Mouse (Mus musculus) erythroblast, embryonic 14.5 days (primary cell): ENCODE measurements around the gene Cdk14. TPM values are rescaled to one million over a fixed set of nuclear protein-coding genes. Genes with fewer than 3 reads are reported as not detected.

Experiments
- H3K27me3 ChIP-seq: 2 replicates; pipeline ENCODE4 v1.6.1; 2012; ENCODE audit warnings: inconsistent platforms; ENCODE audit not compliant: control insufficient read depth
- H3K36me3 ChIP-seq: 2 replicates; pipeline ENCODE4 v1.6.1; 2012; ENCODE audit warnings: mild to moderate bottlenecking, inconsistent platforms; ENCODE audit not compliant: control insufficient read depth
- H3K4me1 ChIP-seq: 2 replicates; pipeline ENCODE4 v1.6.1; 2012; ENCODE audit warnings: inconsistent platforms; ENCODE audit not compliant: control insufficient read depth
- H3K4me3 ChIP-seq: replicated peaks from 2 replicates; pipeline ENCODE3; 2012; ENCODE audit warnings: moderate library complexity, mild to moderate bottlenecking, inconsistent platforms
- H3K9me3 ChIP-seq: 2 replicates; pipeline ENCODE4 v1.6.1; 2012; ENCODE audit warnings: low read length, inconsistent platforms, mixed read lengths; ENCODE audit not compliant: control insufficient read depth
- GATA1 ChIP-seq: IDR thresholded peaks from 2 replicates; pipeline ENCODE4 v1.6.1; 2012; ENCODE audit warnings: low read length, inconsistent platforms, mixed read lengths
- TAL1 ChIP-seq: IDR thresholded peaks from 3 replicates; pipeline ENCODE4 v1.6.1; 2012; ENCODE audit warnings: low read length, inconsistent platforms, mixed read lengths
- polyA plus RNA-seq: library from polyadenylated mRNA; stranded (reverse); fragments of >175 nt; gene quantifications from 2 replicates; pipeline ENCODE4 v1.2.3, GENCODE M21; 2012

Gene Cdk14
- polyA plus RNA-seq, 1 experiment, result not detected

DNA sequence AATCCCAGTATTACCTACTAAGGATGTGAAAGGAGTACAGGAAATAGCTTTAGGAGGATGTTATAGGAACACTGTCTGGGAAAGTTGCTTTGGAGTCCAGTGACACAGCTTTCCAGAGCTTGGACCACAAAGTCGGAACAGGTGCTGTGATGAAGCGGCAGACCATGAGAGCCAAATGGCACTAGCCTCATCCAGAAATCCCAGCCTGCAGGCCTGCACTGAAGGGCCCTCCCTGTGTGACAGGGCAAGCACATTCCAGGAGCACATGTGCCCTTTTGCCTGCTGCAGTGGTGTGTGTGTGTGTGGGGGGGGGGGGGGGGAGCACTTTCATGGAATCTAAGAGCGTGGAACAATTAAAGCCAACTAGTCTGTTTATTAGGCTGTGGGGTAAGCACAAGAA is 47.8 kb downstream of the Cdk14 start:
- TF ChIP-seq TAL1 (no peak), GATA1 (no peak)
- no peak overlapping the region for H3K4me3 ChIP-seq
- H3K9me3 ChIP-seq, result no peaks in the 10 kb centered on the region
- H3K4me1 ChIP-seq, result peaks cover 2% of the 10 kb centered on the region; the same call in 1 of the 2 replicates
- H3K27me3 ChIP-seq, result no peaks in the 10 kb centered on the region
- H3K36me3 ChIP-seq, result no peaks in the 10 kb centered on the region

DNA sequence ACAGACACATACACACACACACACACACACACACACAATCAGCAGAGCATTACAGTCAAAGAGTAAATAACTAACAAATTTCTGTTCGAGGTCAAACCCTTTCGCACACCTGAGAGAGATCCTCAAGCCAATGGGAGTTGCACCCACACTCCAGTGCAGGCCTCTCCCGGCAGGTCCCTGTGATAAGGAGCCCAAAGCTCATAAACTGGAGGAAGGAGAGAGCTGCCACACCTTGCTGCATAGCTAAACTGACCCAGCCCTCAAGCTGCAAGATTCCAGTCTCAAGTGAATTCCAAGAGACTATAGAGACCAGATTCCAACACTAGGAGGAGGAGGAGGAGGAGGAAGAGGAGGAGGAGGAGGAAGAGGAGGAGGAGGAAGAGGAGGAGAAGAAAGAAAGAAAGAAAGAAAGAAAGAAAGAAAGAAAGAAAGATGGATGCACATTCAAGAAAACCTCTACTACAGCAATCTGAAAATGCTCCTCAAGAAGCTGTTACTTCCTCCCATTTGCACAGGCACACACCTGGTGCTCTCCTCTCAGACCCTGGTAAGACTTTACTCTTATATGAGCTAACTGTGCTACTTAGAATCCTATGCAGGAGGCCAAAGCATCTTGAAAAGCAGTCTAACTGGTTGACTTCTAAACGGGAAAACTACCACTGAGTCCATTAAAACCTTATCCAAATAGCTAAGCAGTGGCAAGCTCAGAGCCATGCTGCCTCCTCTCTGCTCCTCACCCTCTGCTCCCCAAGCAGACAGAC is 49.6 kb downstream of the Cdk14 start:
- Histone ChIP-seq H3K36me3 (no peaks in the 10 kb centered on the region), H3K4me3 (no peak overlapping the region), H3K9me3 (no peaks in the 10 kb centered on the region), H3K4me1 (peaks cover 2% of the 10 kb centered on the region; the same call in 1 of the 2 replicates), H3K27me3 (no peaks in the 10 kb centered on the region)
- TF ChIP-seq GATA1 (no peak), TAL1 (no peak)

DNA sequence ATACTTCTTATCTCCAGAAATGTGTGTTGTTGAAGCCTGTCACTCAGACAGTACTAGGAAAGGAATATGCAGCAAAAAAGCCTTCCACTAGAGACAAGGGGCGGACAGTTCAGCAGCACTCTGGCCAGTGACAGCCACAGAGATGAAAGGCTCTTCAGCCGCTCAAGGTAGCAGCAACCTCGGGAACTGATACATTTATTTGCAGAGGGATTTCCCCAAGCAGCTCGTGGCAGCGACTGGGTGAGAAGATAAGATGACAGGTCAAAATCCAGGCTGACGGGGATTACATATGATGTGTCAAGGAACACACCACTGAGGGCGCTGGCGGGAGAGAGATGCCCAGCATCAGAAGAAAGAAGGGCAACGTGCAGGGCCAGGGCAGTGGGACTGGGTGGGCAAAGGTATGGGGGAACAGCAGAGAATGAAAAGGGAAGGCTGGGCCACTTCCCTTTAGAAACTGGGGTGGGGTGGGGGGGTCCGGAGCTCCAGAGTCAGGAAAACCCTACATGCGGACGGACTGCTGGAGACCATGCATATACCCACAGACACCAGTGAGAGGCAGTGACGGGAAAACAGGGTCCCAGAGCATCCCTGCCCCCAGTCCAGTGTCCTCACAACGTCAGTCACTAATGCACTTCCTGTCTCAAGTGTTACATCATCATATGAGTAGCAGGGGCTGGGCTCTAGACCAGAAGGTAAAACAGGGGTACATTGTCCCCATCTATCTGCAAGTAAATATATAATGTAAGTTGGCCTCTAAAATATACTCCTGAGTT is 51.5 kb downstream of the Cdk14 start:
- no peak overlapping the region for H3K4me3 ChIP-seq
- H3K27me3 ChIP-seq, result no peaks in the 10 kb centered on the region
- H3K4me1 ChIP-seq, result no peaks in the 10 kb centered on the region
- no peaks in the 10 kb centered on the region for H3K36me3 ChIP-seq
- TF ChIP-seq GATA1, result no peak
- TF ChIP-seq TAL1, result no peak
- H3K9me3 ChIP-seq, result no peaks in the 10 kb centered on the region

DNA sequence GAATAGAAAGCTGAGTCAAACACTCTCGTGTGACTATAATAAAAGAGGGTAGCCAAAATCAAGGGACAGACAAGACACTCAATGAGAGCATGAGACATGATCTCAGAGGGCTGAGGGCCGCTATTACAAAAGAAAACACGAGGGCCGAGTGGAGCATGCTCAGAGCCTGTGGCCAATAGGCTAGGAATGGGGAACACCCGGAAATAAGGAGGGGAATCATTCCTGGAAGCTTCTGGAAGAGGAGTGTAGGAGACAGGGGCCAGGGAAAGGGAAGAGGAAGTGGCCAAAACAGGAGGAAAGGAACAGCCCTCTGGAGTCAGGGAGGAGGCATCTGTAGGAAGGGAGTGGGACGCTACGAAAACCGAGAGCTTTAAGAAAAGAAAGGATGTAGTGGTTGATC is 52.6 kb downstream of the Cdk14 start:
- Histone ChIP-seq H3K9me3 (no peaks in the 10 kb centered on the region; the same call in 1 of the 2 replicates), H3K27me3 (no peaks in the 10 kb centered on the region), H3K4me3 (no peak overlapping the region), H3K4me1 (no peaks in the 10 kb centered on the region), H3K36me3 (no peaks in the 10 kb centered on the region)
- TF ChIP-seq TAL1, result no peak

DNA sequence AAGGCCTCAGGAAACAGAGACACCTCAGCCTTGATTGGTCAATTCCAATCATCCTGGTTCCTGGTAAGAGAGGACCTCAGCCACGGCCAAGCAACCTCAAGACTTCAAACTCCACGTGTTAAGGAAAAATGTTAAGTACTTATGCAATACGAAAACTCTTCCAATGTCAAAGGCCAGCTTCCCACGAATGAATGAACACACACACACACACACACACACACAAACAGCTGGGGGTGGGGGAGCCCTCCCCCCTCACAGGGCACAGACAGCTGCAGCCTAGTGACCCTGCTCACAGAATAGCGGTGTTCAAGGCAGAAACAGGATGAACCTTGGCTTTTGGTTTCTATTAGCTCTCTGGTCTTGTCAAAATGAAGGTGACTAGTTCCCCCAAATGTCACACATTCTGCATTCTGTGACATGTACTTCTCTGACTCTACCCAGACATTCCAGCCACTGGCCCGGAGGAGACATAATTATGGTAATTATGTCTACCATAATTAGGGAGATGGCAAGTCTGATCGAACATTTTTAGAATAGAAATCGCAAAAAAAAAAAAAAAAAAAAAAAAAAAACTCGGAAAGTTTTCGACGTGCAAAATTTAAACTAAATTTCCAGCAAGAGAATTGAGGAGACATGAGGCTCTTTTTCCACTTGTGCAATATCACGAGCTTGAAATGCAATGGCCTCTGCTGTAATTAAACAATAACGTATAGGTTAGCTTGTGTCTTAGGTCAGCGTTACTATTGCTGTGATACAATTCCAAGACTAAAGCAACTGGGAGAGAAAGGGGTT is 54.6 kb downstream of the Cdk14 start:
- no peaks in the 10 kb centered on the region for H3K4me1 ChIP-seq
- H3K9me3 ChIP-seq, result no peaks in the 10 kb centered on the region; the same call in 1 of the 2 replicates
- TF ChIP-seq GATA1, result no peak
- H3K27me3 ChIP-seq, result no peaks in the 10 kb centered on the region
- H3K36me3 ChIP-seq, result no peaks in the 10 kb centered on the region
- no peak overlapping the region for H3K4me3 ChIP-seq

DNA sequence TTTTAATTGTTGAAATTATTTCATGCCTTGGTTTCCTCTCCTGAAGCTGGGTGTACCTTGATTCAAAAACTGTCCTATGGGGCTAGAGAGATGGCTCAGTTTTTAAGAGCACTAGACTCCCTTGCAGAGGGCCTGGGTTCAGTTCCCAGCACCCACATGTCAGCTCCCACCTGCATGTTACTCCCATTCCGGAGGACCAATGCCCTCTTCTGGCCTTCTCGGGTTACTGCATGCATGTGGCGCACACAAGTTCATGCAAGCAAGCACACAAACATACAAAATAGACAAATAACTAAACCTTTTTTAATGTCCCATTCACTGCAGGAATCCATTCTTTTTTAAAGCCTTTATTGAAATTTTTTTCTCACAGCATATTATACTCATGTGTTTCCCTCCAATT is 58.4 kb downstream of the Cdk14 start:
- no peak overlapping the region for H3K4me3 ChIP-seq
- H3K27me3 ChIP-seq, result no peaks in the 10 kb centered on the region
- H3K36me3 ChIP-seq, result no peaks in the 10 kb centered on the region
- H3K4me1 ChIP-seq, result no peaks in the 10 kb centered on the region
- H3K9me3 ChIP-seq, result no peaks in the 10 kb centered on the region; the same call in 1 of the 2 replicates
- no peak for TF ChIP-seq TAL1
- TF ChIP-seq GATA1, result no peak

DNA sequence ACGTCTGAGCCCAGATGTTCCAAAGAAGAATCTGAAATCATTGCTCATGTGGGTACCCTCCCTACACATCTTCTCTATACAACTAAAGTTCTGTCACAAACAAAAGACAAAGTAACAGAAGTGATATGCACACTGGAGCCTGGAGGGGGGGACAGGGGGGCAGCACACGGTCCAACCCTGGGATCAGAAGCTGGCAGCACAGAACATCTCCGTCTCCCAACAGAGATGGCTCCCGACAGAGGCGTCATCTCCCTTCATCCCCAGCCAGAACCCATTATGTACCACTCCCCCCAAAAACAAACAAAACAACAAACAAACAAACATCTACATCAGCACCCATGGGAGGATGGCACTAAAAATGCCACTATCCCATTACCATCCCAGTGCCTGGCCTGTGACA is 59.8 kb downstream of the Cdk14 start:
- Histone ChIP-seq H3K9me3 (no peaks in the 10 kb centered on the region; the same call in 1 of the 2 replicates), H3K27me3 (no peaks in the 10 kb centered on the region), H3K4me3 (no peak overlapping the region), H3K36me3 (no peaks in the 10 kb centered on the region), H3K4me1 (no peaks in the 10 kb centered on the region)
- TF ChIP-seq TAL1 (no peak), GATA1 (no peak)

DNA sequence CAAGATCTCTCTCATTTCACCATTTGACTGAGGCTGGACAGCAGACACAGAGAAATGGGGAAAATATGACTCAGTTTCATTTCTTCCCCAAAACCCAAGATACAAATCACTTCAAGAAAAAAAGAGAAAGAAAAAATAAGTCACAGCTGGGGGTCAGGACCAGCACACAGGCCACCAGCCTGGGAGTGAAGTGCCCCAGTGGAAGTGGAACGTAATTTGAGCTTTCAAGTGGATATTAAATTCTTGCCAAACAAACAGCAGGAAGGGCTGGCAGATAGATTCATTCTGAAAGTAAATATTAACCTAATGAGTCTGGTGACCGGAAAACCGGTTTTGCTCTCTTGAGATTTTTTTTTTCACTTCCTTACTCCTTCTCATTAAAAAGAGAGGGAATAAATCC is 60.2 kb downstream of the Cdk14 start:
- H3K27me3 ChIP-seq, result no peaks in the 10 kb centered on the region

DNA sequence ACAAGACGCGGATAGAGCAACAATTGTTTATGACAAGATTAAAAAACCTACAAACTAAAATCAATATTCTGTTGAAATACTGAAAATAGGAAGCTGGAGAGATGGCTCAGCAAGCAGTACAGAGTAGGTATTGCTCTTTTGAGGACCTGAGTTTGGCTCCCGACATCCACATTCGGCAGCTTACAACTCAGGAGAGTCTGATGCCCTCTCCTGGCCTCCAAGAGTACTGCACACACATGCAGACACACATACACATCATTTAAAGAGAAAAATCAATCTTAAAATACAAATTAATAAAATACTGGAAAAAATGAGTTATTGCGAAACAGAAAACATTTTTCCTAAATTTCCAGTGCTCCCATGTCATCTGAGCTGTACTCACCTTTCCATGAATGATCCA is 60.7 kb downstream of the Cdk14 start:
- H3K9me3 ChIP-seq, result no peaks in the 10 kb centered on the region; the same call in 1 of the 2 replicates
- no peaks in the 10 kb centered on the region for H3K36me3 ChIP-seq
- TF ChIP-seq GATA1, result no peak
- no peaks in the 10 kb centered on the region for H3K4me1 ChIP-seq
- no peak overlapping the region for H3K4me3 ChIP-seq
- H3K27me3 ChIP-seq, result no peaks in the 10 kb centered on the region

More for the DNA sequence above, 60.2 kb downstream of the Cdk14 start:
- H3K9me3 ChIP-seq, result no peaks in the 10 kb centered on the region; the same call in 1 of the 2 replicates
- H3K4me3 ChIP-seq, result no peak overlapping the region
- H3K4me1 ChIP-seq, result no peaks in the 10 kb centered on the region
- TF ChIP-seq TAL1 (no peak), GATA1 (no peak)
- no peaks in the 10 kb centered on the region for H3K36me3 ChIP-seq
